Mouse (Mus musculus) ovary, postnatal 10 days (tissue): ENCODE data around the gene Capg.
A peak's percentile ranks its signal among the peaks of the same experiment; 100 is the strongest.

Experiments used
- DNase-seq: peaks from one replicate; pipeline ENCODE4 v3.0.0; 2022; ENCODE audit warnings: low spot score

Gene Capg

DNA sequence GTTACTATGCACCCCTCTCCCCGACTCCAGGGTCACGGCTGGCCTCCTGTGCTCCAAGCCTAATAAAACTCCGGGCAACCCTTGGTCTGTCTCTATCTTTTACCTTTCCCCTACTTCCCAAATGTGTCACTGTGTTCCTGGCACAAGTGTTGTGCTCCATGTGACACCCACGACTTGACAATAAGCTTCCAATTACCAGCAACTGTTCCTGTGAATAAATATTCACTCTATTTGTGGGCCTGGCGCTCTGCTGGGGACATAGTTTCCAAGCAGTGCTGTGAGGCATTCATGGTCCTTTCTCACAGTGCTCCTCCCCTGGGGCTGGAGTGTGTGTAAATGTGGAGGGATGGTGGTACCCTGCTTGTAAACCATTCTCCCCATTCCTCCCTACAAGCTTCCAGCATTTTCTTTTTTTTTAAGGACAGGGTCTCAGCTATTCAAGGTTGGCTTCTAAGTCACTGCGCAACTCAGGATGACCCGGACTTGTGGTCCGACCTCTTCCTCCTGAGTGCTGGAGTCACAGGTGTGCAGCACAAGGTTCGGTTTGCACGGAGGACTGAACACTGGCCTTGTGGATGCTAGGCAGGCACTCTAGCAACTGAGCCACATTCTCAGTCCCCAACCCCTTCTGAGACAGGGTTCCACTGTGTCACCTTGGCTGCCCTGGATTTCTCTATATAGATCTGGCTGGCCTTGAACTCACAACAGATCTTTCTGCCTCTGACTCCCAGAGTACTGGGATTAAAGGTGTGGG, 26.6 kb downstream of the Capg start:
- DNase-seq: no peak

GRCm38 (mm10) chr6:72571826-72572225, 27.6 kb downstream of the Capg start:
- DNase-seq: no peak

DNA sequence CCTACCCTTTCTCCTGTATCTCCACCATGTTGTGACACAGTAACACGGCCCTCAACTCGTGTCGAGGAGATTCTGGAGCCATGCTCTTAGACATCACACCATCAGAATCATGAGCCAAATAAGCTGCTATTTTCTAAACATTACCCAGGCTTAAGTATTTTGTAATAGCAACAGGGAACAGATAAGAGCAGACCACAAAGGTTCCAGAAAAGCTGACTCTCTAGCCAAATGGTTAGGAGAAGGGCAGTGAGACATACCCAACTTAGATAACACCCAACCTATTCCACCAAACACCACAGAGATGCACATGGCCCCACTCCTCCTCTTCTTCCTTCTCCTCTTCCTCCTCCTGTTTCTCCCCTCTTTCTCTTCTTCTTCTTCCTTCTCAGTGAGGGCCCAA, 31.9 kb downstream of the Capg start:
- DNase-seq: no peak

DNA sequence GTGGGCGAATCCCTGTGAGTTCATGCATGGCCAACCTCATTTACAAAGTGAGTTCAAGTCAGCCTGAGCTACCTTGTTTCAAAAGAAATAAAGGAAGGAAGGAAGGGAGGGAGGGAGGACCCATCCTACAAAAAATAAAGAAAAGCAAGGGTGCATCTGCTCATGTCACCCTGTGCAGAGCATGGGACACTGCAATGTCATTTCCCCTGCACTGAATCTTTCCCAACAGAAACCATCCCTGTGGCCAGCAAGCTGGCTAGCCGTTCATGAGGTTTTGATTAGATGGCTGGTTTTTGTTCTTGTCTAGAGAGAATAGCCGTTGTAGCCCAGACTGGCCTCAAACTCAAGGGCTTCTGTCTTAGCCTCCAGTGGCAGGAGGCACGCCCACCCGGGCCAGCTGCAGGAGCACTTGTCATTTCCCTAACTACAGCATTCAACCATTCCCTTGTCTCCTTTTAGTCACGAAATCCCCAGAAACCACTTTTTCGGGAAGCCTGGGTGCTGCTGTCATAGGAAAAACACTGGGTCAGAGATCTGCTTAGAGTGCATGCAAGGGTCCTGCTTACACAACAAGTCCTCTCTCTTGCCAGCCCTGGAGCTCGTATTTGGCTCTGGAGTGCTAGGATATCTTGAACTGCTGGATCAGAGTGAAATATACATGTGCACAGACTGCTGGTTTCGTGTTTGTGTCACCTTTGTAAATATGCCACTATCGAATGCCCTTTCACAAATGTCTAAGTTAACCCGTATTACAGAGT, 37.6 kb downstream of the Capg start:
- DNase-seq: no peak

DNA sequence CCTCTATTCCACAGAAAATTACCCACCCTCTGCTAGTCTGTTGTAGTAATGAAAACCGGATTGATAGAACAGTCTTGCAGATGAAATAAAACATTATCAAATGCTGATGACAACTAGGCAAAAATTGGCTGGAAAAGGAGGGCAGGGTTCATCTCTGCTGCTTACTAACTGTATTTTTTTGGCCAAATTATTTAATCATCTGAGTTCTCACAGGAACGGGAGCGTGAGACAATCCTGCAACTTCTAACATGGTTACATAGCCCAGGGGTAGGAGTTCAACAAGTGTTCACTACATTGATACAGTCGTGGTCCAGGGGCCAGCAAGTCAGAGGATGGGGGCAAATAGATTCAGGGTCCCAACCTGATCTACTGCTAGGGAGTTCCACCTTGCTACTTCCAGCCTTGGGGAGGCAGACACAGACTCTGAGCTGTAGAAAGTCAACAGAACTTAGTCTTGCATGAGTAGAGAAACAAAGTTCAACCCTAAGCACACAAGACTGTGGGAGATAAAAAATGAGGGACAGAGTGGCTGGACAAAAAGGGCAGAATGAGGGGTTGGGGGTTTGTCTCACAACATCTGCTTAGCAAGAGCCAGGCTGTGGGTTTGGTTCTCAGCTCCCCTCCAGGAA, 39.1 kb downstream of the Capg start:
- no peak for DNase-seq

- DNase-seq: no peak
Observed at GRCm38 (mm10) chr6:72584154-72584553, 40.0 kb downstream of the Capg start.

- no peak for DNase-seq
Observed at GRCm38 (mm10) chr6:72586701-72587100, 42.5 kb downstream of the Capg start.

- DNase-seq: no peak
Observed at GRCm38 (mm10) chr6:72588307-72588706, 44.1 kb downstream of the Capg start.

GRCm38 (mm10) chr6:72590111-72590510, 45.9 kb downstream of the Capg start:
- DNase-seq: no peak

DNA sequence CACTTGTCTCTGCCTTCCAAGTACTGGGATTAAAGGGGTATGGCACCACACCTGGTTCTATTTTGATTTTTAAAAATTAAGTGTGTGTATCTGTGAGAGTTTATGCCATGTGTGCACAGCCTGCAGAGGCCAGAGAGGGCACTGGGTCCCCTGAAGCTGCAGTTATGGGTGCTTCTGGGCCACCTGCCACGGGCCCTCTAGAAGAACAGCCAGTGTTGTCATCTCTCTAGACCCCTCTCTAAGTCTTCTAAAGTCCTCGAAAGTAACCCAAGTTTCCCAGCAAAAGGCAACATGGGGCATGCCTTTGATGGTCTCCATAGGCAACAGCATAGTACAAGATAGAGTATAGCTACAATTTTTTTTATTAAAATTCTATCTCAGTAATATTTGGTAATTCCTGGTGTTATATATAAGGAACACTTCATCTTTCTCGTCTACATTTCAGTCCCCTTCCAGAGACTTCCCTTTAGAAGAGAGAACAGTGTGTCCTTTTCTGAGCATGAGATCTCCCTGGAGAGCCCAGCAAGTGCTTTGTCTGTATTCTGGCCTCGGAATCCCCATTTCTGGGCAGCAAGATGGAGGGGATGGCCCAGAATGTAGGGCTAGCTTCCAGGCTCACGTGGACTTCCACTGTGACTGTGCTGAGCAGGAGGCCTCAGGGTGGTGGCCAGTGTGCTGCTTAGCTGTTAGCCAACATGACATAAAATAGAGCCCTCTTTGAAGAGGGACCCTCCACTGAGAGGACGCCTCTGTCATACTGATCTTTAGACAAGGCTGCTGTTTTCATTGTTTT, 49.0 kb downstream of the Capg start:
- DNase-seq: no peak

DNA sequence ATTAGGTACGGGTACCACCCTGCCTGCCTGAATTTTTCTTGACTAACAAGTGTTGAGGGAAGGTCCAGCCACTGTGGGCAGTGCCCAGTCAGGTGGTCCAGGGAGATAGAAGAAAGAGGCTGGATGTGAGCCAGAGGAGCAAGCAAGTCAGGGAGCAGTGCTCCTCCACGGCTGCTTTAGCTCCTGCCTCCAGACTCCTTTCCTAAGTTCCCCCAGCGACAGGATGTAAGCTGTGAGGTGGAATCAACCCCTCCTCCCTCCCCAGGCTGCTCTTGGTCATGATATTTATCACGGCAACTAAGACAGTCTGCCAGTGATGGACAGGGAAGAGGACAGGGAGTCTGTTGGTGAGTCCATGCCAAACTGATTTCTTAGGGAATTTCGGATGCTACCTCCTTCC, 49.7 kb downstream of the Capg start:
- DNase-seq: no peak

DNA sequence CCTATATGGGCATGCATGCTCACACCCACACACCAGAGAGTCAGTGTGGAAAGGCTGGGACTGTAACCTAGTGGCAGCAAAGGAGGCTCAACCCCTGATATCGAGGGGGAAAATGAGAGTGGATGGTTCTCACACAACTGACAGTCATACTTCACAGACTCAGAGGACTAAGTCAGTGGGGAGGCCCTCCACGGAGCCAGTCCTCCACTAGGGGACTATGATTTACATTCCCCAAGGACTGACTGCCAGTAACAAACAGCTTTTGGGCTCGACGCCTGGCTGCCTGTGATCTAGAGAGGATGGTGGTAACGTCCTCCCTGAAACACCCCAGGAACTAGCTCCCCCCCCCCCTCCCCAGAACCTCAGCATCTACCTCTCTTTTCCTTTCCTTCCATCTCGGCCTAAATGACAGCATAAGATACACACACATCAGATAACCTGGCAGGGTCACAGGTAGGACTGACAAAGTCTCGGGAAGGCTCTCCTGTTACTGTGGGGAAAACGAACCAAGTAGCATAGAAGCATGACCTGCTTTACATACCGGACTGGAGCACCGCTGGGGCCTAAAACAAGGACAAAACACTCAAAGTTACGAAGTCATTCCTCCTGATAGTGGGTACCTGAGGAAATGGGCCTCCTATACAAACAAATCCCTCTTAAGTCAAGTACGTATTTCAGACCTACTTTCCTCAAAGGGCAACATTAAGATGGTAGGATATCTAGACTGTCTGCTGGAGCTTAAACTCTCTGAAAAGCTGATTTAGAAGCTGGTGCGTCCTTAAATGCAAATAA, 53.1 kb downstream of the Capg start:
- no peak for DNase-seq

DNA sequence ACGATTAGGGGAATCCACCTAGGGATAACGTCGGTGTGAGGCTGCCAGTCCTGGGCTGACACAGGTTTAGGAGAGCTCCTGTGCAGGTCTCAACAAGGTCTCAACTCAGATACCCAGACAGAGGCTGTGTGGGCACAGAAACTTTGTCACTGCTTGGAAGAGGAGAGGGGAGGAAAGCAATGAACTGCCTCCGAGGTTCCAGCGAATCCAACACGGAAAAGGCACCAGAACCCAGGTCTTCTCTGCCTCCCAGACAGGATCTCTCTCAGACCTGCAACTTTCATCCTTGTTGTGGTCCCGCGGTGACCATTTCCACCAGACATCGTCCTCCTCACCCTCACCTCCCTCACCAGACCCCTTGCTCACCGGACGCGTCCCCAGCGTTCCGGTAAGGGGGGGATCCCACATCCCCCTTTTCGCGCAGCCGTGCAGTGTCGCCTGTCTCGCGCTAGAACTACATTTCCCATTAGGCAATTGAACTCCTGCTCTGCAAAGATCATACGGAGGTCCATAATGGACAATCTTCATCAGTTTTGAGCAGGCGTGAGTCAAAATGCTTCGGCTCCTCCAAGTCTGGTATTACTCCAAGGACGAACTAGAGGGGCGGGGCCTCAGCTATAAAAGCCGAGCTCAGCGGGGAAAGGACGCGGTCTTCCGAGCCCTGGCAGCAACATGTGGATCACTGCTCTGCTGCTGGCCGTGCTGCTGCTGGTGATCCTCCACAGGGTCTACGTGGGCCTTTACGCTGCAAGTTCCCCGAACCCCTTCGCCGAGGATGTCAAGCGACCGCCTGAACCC, 54.0 kb downstream of the Capg start, which contains the start of the genes Elmod3 and Retsat:
Gene Elmod3 (minus strand): TSS at position 458 of the 798 bp plus-strand sequence.
Gene Retsat (plus strand): TSS at position 520 of the 798 bp plus-strand sequence.
- peak; percentile 86 for DNase-seq

DNA sequence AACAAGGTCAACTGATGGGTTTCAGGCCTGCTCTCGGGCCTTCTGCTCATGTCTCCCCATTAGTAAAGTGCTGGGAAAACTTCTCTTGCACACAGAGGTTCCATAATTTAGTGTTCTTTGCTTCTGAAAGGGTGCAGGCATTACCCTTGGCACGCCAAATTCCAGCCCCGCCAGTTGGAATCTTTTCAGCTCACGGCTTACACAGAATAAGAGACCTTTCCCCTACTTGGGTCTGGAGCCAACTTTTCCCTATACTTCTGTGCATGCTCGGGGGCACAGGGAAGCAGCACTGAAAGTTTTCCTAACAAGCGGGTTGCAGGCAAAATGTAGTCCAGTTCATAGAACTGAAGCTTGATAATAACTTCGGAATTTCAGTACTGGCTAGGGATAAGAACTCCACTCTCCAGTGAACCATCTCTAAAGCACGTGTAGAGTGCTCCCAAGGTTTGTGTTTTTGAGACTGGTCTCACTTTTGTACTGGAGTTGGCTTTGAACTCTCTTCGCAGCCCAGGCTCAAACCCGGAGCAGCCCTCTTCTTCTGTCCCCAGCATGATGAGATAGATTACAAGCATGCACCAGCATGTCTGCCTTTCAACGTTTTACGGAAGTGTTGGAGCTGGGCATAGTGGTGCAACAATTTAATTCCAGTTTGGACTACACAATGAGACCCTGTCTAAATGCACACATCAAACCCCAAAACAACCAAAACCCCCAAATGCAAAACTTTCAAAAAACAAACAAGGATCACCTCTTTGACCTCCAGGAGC, 54.8 kb downstream of the Capg start:
- no peak for DNase-seq

DNA sequence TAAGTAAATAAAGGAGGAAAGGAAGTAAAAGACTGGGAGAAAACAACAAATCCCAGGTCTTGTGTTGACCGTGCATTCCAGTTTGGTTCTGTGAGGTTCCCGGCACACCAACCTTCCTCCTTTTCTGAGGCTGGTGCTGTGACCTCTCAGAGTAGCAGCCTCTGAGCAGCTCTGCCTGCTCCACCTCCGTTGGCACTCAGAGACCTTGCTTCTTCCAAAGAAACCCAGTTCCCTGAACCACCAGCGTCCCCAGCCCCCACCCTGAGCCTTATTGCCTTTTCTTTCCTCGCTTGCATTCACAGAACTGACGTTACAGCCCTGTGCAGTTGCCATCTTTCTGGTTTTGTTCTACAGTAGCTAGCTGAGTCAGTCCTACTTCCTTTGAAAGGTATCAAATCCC, 56.0 kb downstream of the Capg start:
- DNase-seq: no peak

- DNase-seq: no peak
Observed at GRCm38 (mm10) chr6:72600771-72601170, 56.6 kb downstream of the Capg start.

DNA sequence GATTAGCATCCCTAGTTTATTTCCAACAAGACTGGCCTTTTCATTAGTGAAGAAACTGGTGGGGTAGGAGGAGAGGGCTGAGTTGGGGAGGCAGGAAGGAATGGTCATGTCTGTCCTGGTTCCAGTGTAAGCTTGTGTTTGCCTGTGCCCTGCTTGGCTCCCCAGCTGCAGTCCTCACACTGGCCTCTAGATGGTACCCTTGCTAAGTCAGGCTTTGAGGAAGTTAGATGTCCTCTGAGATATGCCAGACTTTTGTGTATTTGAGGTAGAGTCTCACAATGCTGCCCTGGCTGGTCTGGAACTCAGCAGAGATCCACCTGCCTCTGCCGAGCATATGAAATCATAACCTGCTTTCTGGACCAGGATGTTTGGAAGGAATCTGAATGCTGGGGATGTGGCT, 57.5 kb downstream of the Capg start:
- peak; percentile 47 for DNase-seq

DNA sequence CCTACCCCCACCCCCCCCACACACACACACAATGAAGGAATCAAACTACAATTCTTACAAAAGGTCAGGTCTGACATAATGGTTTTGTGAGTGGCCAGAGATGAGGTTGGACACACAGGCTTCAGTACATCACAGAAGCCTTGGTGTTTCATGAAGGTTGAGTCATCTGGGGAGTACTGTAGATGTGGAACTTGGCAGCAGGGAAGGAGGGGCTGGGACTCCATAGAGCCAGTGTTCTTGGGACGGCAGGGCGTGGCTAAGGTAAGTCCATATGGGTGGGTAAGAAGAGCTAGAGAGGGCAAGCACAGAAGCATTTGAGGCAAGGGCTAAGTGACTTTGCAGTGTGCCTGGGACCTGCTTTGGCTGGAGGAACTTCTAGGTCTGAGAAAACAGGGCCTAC, 59.9 kb downstream of the Capg start:
- no peak for DNase-seq

DNA sequence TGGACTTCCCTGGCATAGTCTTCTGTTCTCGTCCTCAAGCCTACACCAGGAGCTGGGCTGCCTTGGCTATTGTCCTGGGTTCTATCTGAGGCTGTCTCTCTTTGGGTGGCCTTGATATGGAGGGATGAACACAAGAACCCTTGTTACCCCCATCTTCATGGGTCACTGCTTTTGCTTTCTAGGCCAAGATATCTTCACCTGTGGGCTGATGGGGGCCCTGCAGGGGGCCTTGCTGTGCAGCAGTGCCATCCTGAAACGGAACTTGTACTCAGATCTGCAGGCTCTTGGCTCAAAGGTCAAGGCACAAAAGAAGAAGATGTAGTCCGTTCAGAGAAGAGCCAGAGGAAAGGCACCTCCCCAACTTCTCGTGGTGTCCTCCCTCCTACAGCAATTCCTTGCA, 62.9 kb downstream of the Capg start:
- DNase-seq: no peak

DNA sequence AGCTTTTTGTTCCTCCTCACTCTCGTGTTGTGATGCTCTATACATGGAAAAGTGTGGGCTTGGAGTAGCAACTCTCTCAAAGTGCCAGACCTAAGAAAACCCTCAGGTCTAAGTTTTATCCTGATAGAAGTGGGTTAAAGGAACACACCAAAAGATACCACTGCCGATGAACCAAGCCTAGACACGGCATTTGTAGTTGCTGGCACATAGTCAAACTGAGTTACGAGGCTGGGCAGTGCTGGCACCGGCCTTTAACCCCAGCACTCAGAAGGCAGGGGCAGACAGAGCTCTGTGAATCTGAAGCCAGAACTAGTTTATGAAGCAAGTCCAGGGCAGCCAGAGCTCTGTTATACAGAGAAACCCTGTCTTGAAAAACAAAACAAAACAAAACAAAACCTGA, 63.5 kb downstream of the Capg start:
- DNase-seq: no peak
